In the genomic region with DNA sequence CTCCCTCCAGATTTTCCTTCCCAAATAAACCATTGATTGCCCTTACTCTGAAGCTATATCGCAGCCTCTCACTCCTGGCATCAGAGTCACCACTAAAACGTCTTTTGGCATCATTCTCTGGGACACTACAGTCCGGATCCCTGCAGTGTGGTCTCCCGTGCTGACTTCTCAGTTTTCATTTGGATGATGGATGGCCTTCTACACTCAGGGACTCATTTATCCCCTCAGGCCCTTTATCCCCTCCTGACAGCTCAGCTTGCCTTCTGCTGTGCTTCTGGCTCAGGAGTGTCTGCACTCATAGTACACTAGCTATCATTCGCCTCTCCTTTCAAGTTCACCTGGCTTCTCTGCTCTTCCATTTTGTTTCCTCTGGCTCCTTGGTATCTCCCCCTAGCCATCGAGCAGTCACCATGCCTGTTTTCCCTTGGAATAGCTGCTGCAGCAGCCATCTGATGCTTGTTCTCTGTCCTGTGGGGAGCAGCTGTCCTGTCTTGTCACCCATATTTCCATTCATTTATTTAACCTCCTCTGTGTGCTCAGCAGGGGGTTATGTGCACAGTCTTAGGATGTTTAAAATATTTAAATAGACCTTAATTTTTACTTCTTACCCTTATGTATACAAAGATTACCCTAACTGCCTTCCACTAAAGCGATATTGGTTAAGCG, we compare ENCODE assay signal across 23 mouse cellular contexts.
A peak's percentile ranks its signal among the peaks of the same experiment; 100 is the strongest.
DNase-seq lines count a peak whose midpoint lies in the region; ATAC-seq and TF ChIP-seq lines count a peak whose summit lies in the region.
"Had no signal": no experiment of that assay in that cellular context is flagged by ENCODE, and none has a peak within 500 bp of the region (broad histone marks: within the 10 kb centered on the region; RNA-seq: fewer than 3 reads in every experiment).

No protein-coding gene starts in this region.

- H3K79me2 ChIP-seq in C2C12 (ENCODE audit: control insufficient read depth, insufficient read depth): no peaks in the 10 kb centered on the region

- no peaks in the 10 kb centered on the region for H3K36me3 ChIP-seq in hindbrain, embryonic 11.5 days (ENCODE audit: control insufficient read depth, insufficient read depth, low read length)
- no peaks in the 10 kb centered on the region for H3K36me3 ChIP-seq in hindbrain, postnatal 0 days (ENCODE audit: insufficient read depth, low read length)
- no peaks in the 10 kb centered on the region for H3K36me3 ChIP-seq in neural tube, embryonic 12.5 days
- H3K36me3 ChIP-seq in neural tube, embryonic 15.5 days: no peaks in the 10 kb centered on the region
- H3K36me3 ChIP-seq in C2C12 (ENCODE audit: control insufficient read depth, insufficient read depth): no peaks in the 10 kb centered on the region
- no peaks in the 10 kb centered on the region for H3K36me3 ChIP-seq in liver, embryonic 12.5 days
- H3K36me3 ChIP-seq: limb, embryonic 12.5 days; lung, embryonic 15.5 days; midbrain, embryonic 12.5 days had no signal

- WGBS in hindbrain, embryonic 11.5 days: 52% methylated on average over 8 of the region's 8 CpGs
- WGBS in hindbrain, postnatal 0 days: 49% methylated on average over 8 of the region's 8 CpGs
- 54% methylated on average over 8 of the region's 8 CpGs for WGBS in neural tube, embryonic 12.5 days
- WGBS in neural tube, embryonic 15.5 days: 40% methylated on average over 8 of the region's 8 CpGs
- 60% methylated on average over 8 of the region's 8 CpGs for WGBS in liver, embryonic 12.5 days (ENCODE audit: insufficient replicate concordance)

- H3K4me1 ChIP-seq in hindbrain, embryonic 11.5 days (replicated peaks; ENCODE audit: control insufficient read depth, insufficient read depth, low read length): no peaks in the 10 kb centered on the region; the same call in 1 of the 2 replicates
- peaks cover 4% of the 10 kb centered on the region; the same call in 1 of the 2 replicates for H3K4me1 ChIP-seq in hindbrain, postnatal 0 days (ENCODE audit: insufficient read depth, low read length)
- peaks cover 8% of the 10 kb centered on the region for H3K4me1 ChIP-seq in neural tube, embryonic 12.5 days
- peaks cover 12% of the 10 kb centered on the region for H3K4me1 ChIP-seq in neural tube, embryonic 15.5 days
- no peaks in the 10 kb centered on the region for H3K4me1 ChIP-seq in liver, embryonic 12.5 days

- H3K79me3 ChIP-seq in C2C12 (ENCODE audit: low read depth): no peaks in the 10 kb centered on the region

- H3K27me3 ChIP-seq in hindbrain, embryonic 11.5 days (ENCODE audit: control insufficient read depth, insufficient read depth, low read length): no peaks in the 10 kb centered on the region
- H3K27me3 ChIP-seq in hindbrain, postnatal 0 days (ENCODE audit: insufficient read depth, low read length): 0 out of 2 replicates have a peak, but pooled peaks cover 3% of the 10 kb centered on the region
- no peaks in the 10 kb centered on the region for H3K27me3 ChIP-seq in neural tube, embryonic 12.5 days (replicated peaks)
- no peaks in the 10 kb centered on the region for H3K27me3 ChIP-seq in neural tube, embryonic 15.5 days (replicated peaks)
- no peaks in the 10 kb centered on the region for H3K27me3 ChIP-seq in C2C12 (ENCODE audit: control insufficient read depth, insufficient read depth, insufficient read length)
- no peaks in the 10 kb centered on the region for H3K27me3 ChIP-seq in liver, embryonic 12.5 days (replicated peaks)
- H3K27me3 ChIP-seq: CH12.LX; limb, embryonic 12.5 days; lung, embryonic 15.5 days; midbrain, embryonic 12.5 days had no signal

- no peak overlapping the region for H3K27ac ChIP-seq in hindbrain, embryonic 11.5 days (ENCODE audit: low read depth, low read length)
- no peak overlapping the region for H3K27ac ChIP-seq in hindbrain, postnatal 0 days
- H3K27ac ChIP-seq in neural tube, embryonic 12.5 days: no peak overlapping the region
- no peak overlapping the region for H3K27ac ChIP-seq in neural tube, embryonic 15.5 days (replicated peaks)
- H3K27ac ChIP-seq in liver, embryonic 12.5 days: no peak overlapping the region
- H3K27ac ChIP-seq: limb, embryonic 12.5 days; lung, embryonic 15.5 days; midbrain, embryonic 12.5 days had no signal

- DNase-seq in hindbrain, embryonic 11.5 days (ENCODE audit: low spot score): peak; percentile 36
- no peak for DNase-seq in hindbrain, postnatal 0 days (ENCODE audit: low spot score)
- DNase-seq in mesoderm, embryonic 11.5 days (ENCODE audit: low read depth, low spot score): peak; percentile 41
- DNase-seq: adrenal gland, adult 8-10 months; B cell, adult 2 months; cerebellum, adult 2 months; cerebellum, postnatal 14 days; forebrain, postnatal 0 days; gastrocnemius, postnatal 10 days; heart, postnatal 36 days; kidney, adult 11 months; kidney, postnatal 14 days; layer of hippocampus, adult 9-11 months had no signal

- no peak overlapping the region for H3K4me3 ChIP-seq in hindbrain, embryonic 11.5 days (ENCODE audit: low read depth, low read length)
- no peak overlapping the region for H3K4me3 ChIP-seq in hindbrain, postnatal 0 days (ENCODE audit: low read length)
- H3K4me3 ChIP-seq in neural tube, embryonic 12.5 days: no peak overlapping the region
- H3K4me3 ChIP-seq in neural tube, embryonic 15.5 days (replicated peaks): no peak overlapping the region
- no peak overlapping the region for H3K4me3 ChIP-seq in C2C12 (ENCODE audit: insufficient read depth, poor library complexity, severe bottlenecking)
- no peak overlapping the region for H3K4me3 ChIP-seq in liver, embryonic 12.5 days
- H3K4me3 ChIP-seq: erythroblast, embryonic 14.5 days; limb, embryonic 12.5 days; lung, embryonic 15.5 days; midbrain, embryonic 12.5 days had no signal

- peak; percentile 53; the same call in 1 of the 2 replicates for ATAC-seq in hindbrain, embryonic 11.5 days (ENCODE audit: low FRiP score)
- no peak for ATAC-seq in hindbrain, postnatal 0 days
- peak; percentile 50; the same call in 1 of the 2 replicates for ATAC-seq in neural tube, embryonic 12.5 days (ENCODE audit: low FRiP score, low read depth)
- ATAC-seq in neural tube, embryonic 15.5 days (ENCODE audit: low FRiP score): no peak
- ATAC-seq in liver, embryonic 12.5 days: no peak
- ATAC-seq: forebrain, postnatal 0 days had no signal

- no peaks in the 10 kb centered on the region for H3K9me3 ChIP-seq in hindbrain, embryonic 11.5 days (ENCODE audit: control insufficient read depth, low read length)
- no peaks in the 10 kb centered on the region for H3K9me3 ChIP-seq in hindbrain, postnatal 0 days (ENCODE audit: low read length)
- no peaks in the 10 kb centered on the region for H3K9me3 ChIP-seq in neural tube, embryonic 12.5 days
- H3K9me3 ChIP-seq in neural tube, embryonic 15.5 days (replicated peaks): no peaks in the 10 kb centered on the region
- H3K9me3 ChIP-seq in liver, embryonic 12.5 days (replicated peaks): no peaks in the 10 kb centered on the region
- H3K9me3 ChIP-seq: limb, embryonic 12.5 days; lung, embryonic 15.5 days; midbrain, embryonic 12.5 days had no signal

- no peak overlapping the region for H3K9ac ChIP-seq in hindbrain, embryonic 11.5 days (ENCODE audit: low read depth, low read length)
- H3K9ac ChIP-seq in hindbrain, postnatal 0 days (replicated peaks; ENCODE audit: low read length): no peak overlapping the region
- H3K9ac ChIP-seq in neural tube, embryonic 12.5 days: no peak overlapping the region
- no peak overlapping the region for H3K9ac ChIP-seq in neural tube, embryonic 15.5 days (replicated peaks)
- no peak overlapping the region for H3K9ac ChIP-seq in liver, embryonic 12.5 days
- H3K9ac ChIP-seq: forebrain, postnatal 0 days; limb, embryonic 12.5 days; lung, embryonic 15.5 days; midbrain, embryonic 12.5 days had no signal

- no peak for TF ChIP-seq CTCF in hindbrain, postnatal 0 days (IDR thresholded peaks at IDR 0.05; ENCODE audit: low read depth)
- TF ChIP-seq CTCF in C2C12 (IDR thresholded peaks at IDR 0.05; ENCODE audit: control insufficient read depth, insufficient read depth, insufficient read length): no peak

- no peak overlapping the region for H3K4me2 ChIP-seq in hindbrain, embryonic 11.5 days (replicated peaks; ENCODE audit: low read depth, low read length)
- no peak overlapping the region for H3K4me2 ChIP-seq in hindbrain, postnatal 0 days (ENCODE audit: low read depth, low read length)
- no peak overlapping the region for H3K4me2 ChIP-seq in neural tube, embryonic 12.5 days (replicated peaks)
- no peak overlapping the region for H3K4me2 ChIP-seq in neural tube, embryonic 15.5 days
- H3K4me2 ChIP-seq in liver, embryonic 12.5 days: no peak overlapping the region
- H3K4me2 ChIP-seq: heart, embryonic 11.5 days; limb, embryonic 12.5 days; lung, embryonic 15.5 days; midbrain, embryonic 12.5 days had no signal

- no peak overlapping the region for H3ac ChIP-seq in C2C12 (ENCODE audit: control insufficient read depth, insufficient read length, low read depth)

TF ChIP-seq in C2C12, 6 proteins besides CTCF, POLR2A, EP300 and RAD21:
- TF ChIP-seq CEBPB (IDR thresholded peaks at IDR 0.05; ENCODE audit: low read depth): no peak
- TF ChIP-seq MYOD1 (IDR thresholded peaks at IDR 0.05; ENCODE audit: control insufficient read depth, insufficient read length, low read depth): peak; percentile 40

Comparison
In these comparisons a context has a peak if more than half of its experiments do, and no peak if none do; other contexts are left out.
1. ATAC-seq: peak in hindbrain, embryonic 11.5 days (single experiment) and neural tube, embryonic 12.5 days (single experiment); none in hindbrain, postnatal 0 days (single experiment), neural tube, embryonic 15.5 days (single experiment) and liver, embryonic 12.5 days (single experiment).